Mouse (Mus musculus) macrophage (primary cell): Measurements from ENCODE around the gene Atg4a. TPM values are rescaled to one million over a fixed set of nuclear protein-coding genes. Genes with fewer than 3 reads are reported as not detected.
A peak's percentile ranks its signal among the peaks of the same experiment; 100 is the strongest.

Experiments
- H3K27ac ChIP-seq: fragments of 350-480 bp; formaldehyde crosslinking; 2 replicates; pipeline ENCODE4 v1.9.0; 2021
- H3K36me3 ChIP-seq: fragments of 350-480 bp; formaldehyde crosslinking; 2 replicates; pipeline ENCODE4 v1.9.0; 2021; ENCODE audit errors: inconsistent target
- H3K4me3 ChIP-seq: fragments of 350-480 bp; formaldehyde crosslinking; 2 replicates; pipeline ENCODE4 v1.9.0; 2021; ENCODE audit errors: inconsistent target
- H3K79me2 ChIP-seq: fragments of 350-480 bp; formaldehyde crosslinking; 2 replicates; pipeline ENCODE4 v1.9.0; 2021; ENCODE audit errors: inconsistent target
- WGBS: methylation state at CpG from one replicate; pipeline ENCODE4 v1.1.7; 2026; ENCODE audit warnings: inconsistent platforms; ENCODE audit not compliant: missing documents; 5-methylcytosine and 5-hydroxymethylcytosine counted together
- polyA plus RNA-seq: library from polyadenylated mRNA; stranded (reverse); fragments of 250-400 nt; gene quantifications from 3 replicates; pipeline ENCODE4 v1.2.4, GENCODE M21; 2018; ENCODE audit warnings: inconsistent platforms
- total RNA-seq, 78 experiments: library from RNA; depleted of rRNA; stranded (reverse); fragments of 250-400 nt; gene quantifications; 1 replicate in 9 of 78; 2 replicates in 24 of 78; 3 replicates in 43 of 78; 4 replicates in 2 of 78; pipeline ENCODE4 v1.2.4; 2018; ENCODE audit warnings: inconsistent platforms in 56 of 78

Gene Atg4a
- 10 to 100 TPM; 11.8 to 68.5 (median 52.1) TPM for total RNA-seq (2018; cell fraction: chromatin; rRNA removed)
- 10 to 100 TPM; 13.1 to 31.2 (median 23.1) TPM for total RNA-seq (2018; cell fraction: cytosol; rRNA removed)
- 10 to 100 TPM; 11.6 to 41.5 (median 30.0) TPM for total RNA-seq (2018; cell fraction: nucleus; rRNA removed)
- polyA plus RNA-seq: 15.2 to 22.6 TPM (median 18.0 TPM) in 3 replicates

GRCm38 (mm10) chrX:140956272-140956940, at the start of gene Atg4a, which contains the start of gene Psmd10:
Gene Atg4a, plus strand, starts transcription at chrX:140956907.
Gene Psmd10, minus strand, starts transcription at chrX:140956728.
- Histone ChIP-seq H3K36me3 (peaks cover 3% of the 10 kb centered on the region), H3K79me2 (peaks cover 41% of the 10 kb centered on the region; the same call in 1 of the 2 replicates), H3K27ac (peak within 1 kb of the TSS; percentile 50), H3K4me3 (peak within 1 kb of the TSS; percentile 52)
- WGBS: 25% methylated on average over 23 of the region's 23 CpGs

- Histone ChIP-seq H3K36me3 (no peaks in the 10 kb centered on the region), H3K4me3 (no peak within 1 kb of the TSS), H3K27ac (no peak within 1 kb of the TSS), H3K79me2 (no peaks in the 10 kb centered on the region)
- 78% methylated on average over 7 of the region's 7 CpGs for WGBS
Measured at GRCm38 (mm10) chrX:140907360-140907759, 49.3 kb upstream of the Atg4a start, which contains the start of gene Vsig1. Gene Vsig1, plus strand, starts transcription at chrX:140907608.

GRCm38 (mm10) chrX:140921321-140921720, 35.4 kb upstream of the Atg4a start:
- H3K36me3 ChIP-seq: no peaks in the 10 kb centered on the region
- no peaks in the 10 kb centered on the region for H3K79me2 ChIP-seq
- H3K27ac ChIP-seq: no peak overlapping the region
- H3K4me3 ChIP-seq: no peak overlapping the region
- 88% methylated on average over 2 of the region's 6 CpGs for WGBS

GRCm38 (mm10) chrX:140932066-140932465, 24.6 kb upstream of the Atg4a start:
- H3K4me3 ChIP-seq: no peak overlapping the region
- no peaks in the 10 kb centered on the region for H3K79me2 ChIP-seq
- H3K36me3 ChIP-seq: no peaks in the 10 kb centered on the region
- H3K27ac ChIP-seq: no peak overlapping the region
- WGBS: 75% methylated on average over 3 of the region's 3 CpGs

GRCm38 (mm10) chrX:140933263-140933662, 23.4 kb upstream of the Atg4a start:
- Histone ChIP-seq H3K36me3 (no peaks in the 10 kb centered on the region), H3K4me3 (no peak overlapping the region), H3K79me2 (no peaks in the 10 kb centered on the region), H3K27ac (no peak overlapping the region)
- WGBS: 51% methylated on average over 3 of the region's 3 CpGs

- H3K27ac ChIP-seq: no peak overlapping the region
- H3K36me3 ChIP-seq: no peaks in the 10 kb centered on the region
- H3K79me2 ChIP-seq: no peaks in the 10 kb centered on the region
- H3K4me3 ChIP-seq: no peak overlapping the region
- 90% methylated on average over 5 of the region's 5 CpGs for WGBS
Measured at GRCm38 (mm10) chrX:140936271-140936670, 20.4 kb upstream of the Atg4a start.

GRCm38 (mm10) chrX:140953618-140954017, 3.1 kb upstream of the Atg4a start:
- WGBS: 98% methylated on average over 4 of the region's 4 CpGs
- no peak overlapping the region for H3K27ac ChIP-seq
- H3K4me3 ChIP-seq: no peak overlapping the region
- peaks cover 4% of the 10 kb centered on the region for H3K36me3 ChIP-seq
- peaks cover 25% of the 10 kb centered on the region; the same call in 1 of the 2 replicates for H3K79me2 ChIP-seq

GRCm38 (mm10) chrX:140956959-140957358, 252 bp downstream of the Atg4a start:
- H3K79me2 ChIP-seq: peaks cover 41% of the 10 kb centered on the region; the same call in 1 of the 2 replicates
- no peak overlapping the region for H3K27ac ChIP-seq
- H3K36me3 ChIP-seq: no peaks in the 10 kb centered on the region; the same call in none of the 2 replicates
- WGBS: 27% methylated on average over 5 of the region's 5 CpGs
- H3K4me3 ChIP-seq: peak overlapping the region; percentile 52

GRCm38 (mm10) chrX:140978943-140979342, 22.2 kb downstream of the Atg4a start:
- Histone ChIP-seq H3K4me3 (no peak overlapping the region), H3K27ac (no peak overlapping the region), H3K79me2 (no peaks in the 10 kb centered on the region), H3K36me3 (no peaks in the 10 kb centered on the region)
- 100% methylated on average over 1 of the region's 1 CpGs for WGBS

GRCm38 (mm10) chrX:140979546-140979945, 22.8 kb downstream of the Atg4a start:
- Histone ChIP-seq H3K27ac (no peak overlapping the region), H3K4me3 (no peak overlapping the region), H3K79me2 (no peaks in the 10 kb centered on the region), H3K36me3 (no peaks in the 10 kb centered on the region)
- WGBS: 71% methylated on average over 1 of the region's 2 CpGs

GRCm38 (mm10) chrX:140980163-140980562, 23.5 kb downstream of the Atg4a start:
- H3K4me3 ChIP-seq: no peak overlapping the region
- WGBS: 80% methylated on average over 4 of the region's 4 CpGs

GRCm38 (mm10) chrX:140983206-140983960, 26.7 kb downstream of the Atg4a start:
- H3K79me2 ChIP-seq: no peaks in the 10 kb centered on the region
- H3K36me3 ChIP-seq: no peaks in the 10 kb centered on the region
- H3K27ac ChIP-seq: no peak overlapping the region
- 62% methylated on average over 6 of the region's 6 CpGs for WGBS
- H3K4me3 ChIP-seq: no peak overlapping the region

More at GRCm38 (mm10) chrX:140980163-140980562, 23.5 kb downstream of the Atg4a start:
- Histone ChIP-seq H3K27ac (no peak overlapping the region), H3K36me3 (no peaks in the 10 kb centered on the region), H3K79me2 (no peaks in the 10 kb centered on the region)

GRCm38 (mm10) chrX:140984795-140985194, 28.1 kb downstream of the Atg4a start:
- Histone ChIP-seq H3K4me3 (no peak overlapping the region), H3K36me3 (no peaks in the 10 kb centered on the region), H3K27ac (no peak overlapping the region), H3K79me2 (no peaks in the 10 kb centered on the region)
- 33% methylated on average over 6 of the region's 6 CpGs for WGBS

GRCm38 (mm10) chrX:140985256-140985655, 28.5 kb downstream of the Atg4a start:
- no peak overlapping the region for H3K4me3 ChIP-seq
- no peak overlapping the region for H3K27ac ChIP-seq
- no peaks in the 10 kb centered on the region for H3K79me2 ChIP-seq
- 91% methylated on average over 2 of the region's 2 CpGs for WGBS
- H3K36me3 ChIP-seq: no peaks in the 10 kb centered on the region
